Mouse (Mus musculus) forebrain, embryonic 12.5 days (tissue): Measurements from ENCODE around the gene Zfp61. TPM values are rescaled to one million over a fixed set of nuclear protein-coding genes. Genes with fewer than 3 reads are reported as not detected.

Source experiments
- ATAC-seq: fragments of 200-750 bp; cut with Nextera tagmentation; 2 replicates; pipeline ENCODE4 v1.8.0; 2017; ENCODE audit warnings: moderate TSS enrichment; ENCODE audit not compliant: low FRiP score
- H3K27ac ChIP-seq: fragments of 300-500 bp; sonication (generic); 2 replicates; pipeline ENCODE4 v1.5.1; 2016; ENCODE audit warnings: mild to moderate bottlenecking
- H3K27me3 ChIP-seq: fragments of 300-500 bp; sonication (generic); 2 replicates; pipeline ENCODE4 v1.6.1; 2016; ENCODE audit warnings: mild to moderate bottlenecking
- H3K36me3 ChIP-seq: fragments of 300-500 bp; sonication (generic); replicated peaks from 2 replicates; pipeline ENCODE4 v1.6.1; 2016; ENCODE audit warnings: mild to moderate bottlenecking
- H3K4me1 ChIP-seq: fragments of 300-500 bp; sonication (generic); 2 replicates; pipeline ENCODE4 v1.6.1; 2016
- H3K4me2 ChIP-seq: fragments of 300-500 bp; sonication (generic); 2 replicates; pipeline ENCODE4 v1.6.1; 2016; ENCODE audit warnings: mild to moderate bottlenecking, moderate library complexity
- H3K4me3 ChIP-seq: fragments of 300-500 bp; sonication (generic); replicated peaks from 2 replicates; pipeline ENCODE4 v1.5.1; 2016; ENCODE audit warnings: mild to moderate bottlenecking
- H3K9ac ChIP-seq: fragments of 300-500 bp; sonication (generic); 2 replicates; pipeline ENCODE4 v1.6.1; 2016; ENCODE audit warnings: mild to moderate bottlenecking
- H3K9me3 ChIP-seq: fragments of 300-500 bp; sonication (generic); 2 replicates; pipeline ENCODE4 v1.6.1; 2016
- WGBS: fragments of 180-500 bp; shearing (Covaris S2); methylation state at CpG from one replicate; pipeline ENCODE4 v1.1.7; 2016; 5-methylcytosine and 5-hydroxymethylcytosine counted together
- polyA plus RNA-seq: library from polyadenylated mRNA; unstranded; fragments of >200 nt; fragmentation: Nextera tagmentation; extraction: Ambion mirVana; gene quantifications from 2 replicates; pipeline ENCODE4 v1.2.1, GENCODE M21; 2016

Zfp61 gene
- polyA plus RNA-seq, 1 experiment from 2014 or later = 44.5 TPM

DNA sequence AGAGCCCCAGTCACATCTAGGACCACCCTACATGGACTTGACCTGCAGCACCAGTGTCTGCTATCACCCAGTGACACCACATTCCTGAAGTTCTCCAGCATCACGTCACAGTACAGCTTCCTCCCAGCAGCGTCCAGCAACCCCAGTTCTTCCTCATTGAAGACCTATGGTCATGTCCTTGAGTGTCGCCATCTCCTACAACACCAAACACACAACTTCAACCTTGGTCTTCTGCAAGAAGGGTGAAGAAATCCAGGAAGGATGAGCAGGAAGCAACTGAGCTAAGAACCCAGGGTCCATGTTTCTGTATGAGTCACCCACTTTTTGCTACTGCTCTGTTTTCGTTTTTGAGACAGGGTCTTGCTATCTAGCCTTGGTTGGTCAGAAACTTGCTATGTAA is 21.6 kb upstream of the Zfp61 start:
- H3K27ac ChIP-seq = no peak overlapping the region
- H3K36me3 ChIP-seq = no peaks in the 10 kb centered on the region
- ATAC-seq = no peak
- H3K9ac ChIP-seq = no peak overlapping the region
- H3K4me3 ChIP-seq = no peak overlapping the region
- H3K27me3 ChIP-seq = peaks cover 7% of the 10 kb centered on the region
- H3K4me1 ChIP-seq = peaks cover 8% of the 10 kb centered on the region; the same call in 1 of the 2 replicates
- peaks cover 13% of the 10 kb centered on the region for H3K9me3 ChIP-seq
- 73% methylated on average over 4 of the region's 4 CpGs for WGBS
- no peak overlapping the region for H3K4me2 ChIP-seq

DNA sequence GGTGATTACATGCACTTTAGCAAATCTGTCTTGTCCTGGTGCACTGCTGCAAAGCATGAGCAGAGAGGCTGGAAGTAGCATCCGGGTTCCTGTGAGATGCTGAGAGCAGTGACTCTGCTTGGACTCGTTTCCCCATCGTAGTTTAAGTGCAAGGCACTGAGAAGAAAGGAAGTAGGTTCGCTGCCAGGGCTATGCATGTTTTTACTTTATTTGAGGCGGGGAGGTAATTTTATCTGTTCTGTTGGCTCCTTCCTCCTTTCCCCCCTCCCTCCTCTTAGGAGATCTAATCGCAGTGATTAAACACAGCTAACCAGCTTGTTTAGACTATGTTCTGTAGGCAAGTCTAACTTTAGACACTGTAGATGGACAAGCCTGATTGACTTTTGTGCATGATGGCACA is 17.9 kb upstream of the Zfp61 start:
- Histone ChIP-seq H3K4me1 (peaks cover 11% of the 10 kb centered on the region), H3K9me3 (peaks cover 2% of the 10 kb centered on the region; the same call in 1 of the 2 replicates), H3K4me2 (no peak overlapping the region), H3K4me3 (no peak overlapping the region), H3K36me3 (no peaks in the 10 kb centered on the region), H3K9ac (no peak overlapping the region), H3K27ac (no peak overlapping the region), H3K27me3 (peaks cover 7% of the 10 kb centered on the region)
- no peak for ATAC-seq
- 76% methylated on average over 6 of the region's 6 CpGs for WGBS

GRCm38 (mm10) chr7:24316567-24317092 is 15.6 kb upstream of the Zfp61 start, which contains the start of gene Zfp94:
Gene Zfp94, minus strand, starts transcription at chr7:24316666.
- no peaks in the 10 kb centered on the region for H3K9me3 ChIP-seq
- H3K36me3 ChIP-seq = peaks cover 12% of the 10 kb centered on the region; the same call in 1 of the 2 replicates
- WGBS = under 1% methylated on average over 33 of the region's 33 CpGs
- peaks cover 11% of the 10 kb centered on the region for H3K4me1 ChIP-seq
- H3K9ac ChIP-seq = peak within 1 kb of the TSS; percentile 75
- H3K27ac ChIP-seq = peak within 1 kb of the TSS; percentile 79
- peak within 1 kb of the TSS; percentile 53 for H3K4me3 ChIP-seq
- peak within 1 kb of the TSS; percentile 71 for H3K4me2 ChIP-seq
- peaks cover 7% of the 10 kb centered on the region for H3K27me3 ChIP-seq
- ATAC-seq = peak; percentile 94

DNA sequence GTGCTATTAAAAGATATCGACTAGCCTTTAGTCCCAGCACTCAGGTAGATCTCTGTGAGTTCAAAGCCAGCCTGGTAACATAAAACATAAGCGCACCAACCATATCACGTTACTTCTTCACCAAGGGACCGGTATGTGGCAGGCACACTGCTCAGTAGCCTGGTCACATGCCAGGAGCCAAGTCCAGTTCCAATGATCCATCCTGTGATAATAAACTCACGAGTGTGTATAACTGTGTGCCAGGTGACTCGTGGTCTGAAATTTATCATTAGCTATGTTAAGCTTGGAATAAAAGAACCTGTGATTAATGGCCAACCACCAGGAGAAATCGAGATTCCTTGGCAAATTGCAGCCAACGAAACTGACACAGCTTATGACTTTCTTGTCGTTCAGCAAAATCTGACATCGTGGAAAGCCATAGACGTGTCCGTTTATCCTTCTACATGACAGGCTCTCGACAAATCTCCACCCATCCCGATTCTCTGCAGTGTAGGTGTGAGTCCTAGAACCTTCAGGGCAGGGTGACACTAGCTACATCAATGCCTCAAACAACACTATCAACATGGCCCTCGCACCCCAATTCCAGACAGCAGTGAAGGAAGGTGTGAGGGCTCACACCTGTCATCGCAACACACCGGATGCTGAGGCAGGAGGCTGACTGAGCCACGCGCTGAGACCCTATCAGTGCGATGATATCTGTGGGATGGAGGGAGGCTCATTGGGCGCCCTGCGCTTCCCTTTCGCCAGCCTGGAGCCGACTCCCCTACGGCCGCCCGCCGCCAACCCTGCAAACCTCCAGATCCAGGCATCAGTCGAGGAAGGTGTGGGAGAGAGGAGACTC is 14.9 kb upstream of the Zfp61 start:
- no peaks in the 10 kb centered on the region for H3K9me3 ChIP-seq
- H3K27ac ChIP-seq = peak overlapping the region; percentile 57
- peaks cover 11% of the 10 kb centered on the region for H3K4me1 ChIP-seq

GRCm38 (mm10) chr7:24299823-24300481 is 1.1 kb downstream of the Zfp61 start:
- no peaks in the 10 kb centered on the region for H3K27me3 ChIP-seq
- peak overlapping the region; percentile 95 for H3K27ac ChIP-seq
- H3K4me2 ChIP-seq = peak overlapping the region; percentile 91
- H3K4me3 ChIP-seq = peak overlapping the region; percentile 69
- H3K9ac ChIP-seq = peak overlapping the region; percentile 85
- peaks cover 14% of the 10 kb centered on the region for H3K4me1 ChIP-seq
- peak; percentile 39 for ATAC-seq
- peaks cover 44% of the 10 kb centered on the region for H3K36me3 ChIP-seq
- WGBS = under 1% methylated on average over 18 of the region's 18 CpGs
- H3K9me3 ChIP-seq = no peaks in the 10 kb centered on the region

More for the DNA sequence above, 14.9 kb upstream of the Zfp61 start:
- peaks cover 7% of the 10 kb centered on the region for H3K27me3 ChIP-seq
- no peak for ATAC-seq
- H3K4me3 ChIP-seq = peak overlapping the region; percentile 53
- peaks cover 19% of the 10 kb centered on the region for H3K36me3 ChIP-seq
- peak overlapping the region; percentile 75 for H3K9ac ChIP-seq
- peak overlapping the region; percentile 71 for H3K4me2 ChIP-seq
- 32% methylated on average over 29 of the region's 29 CpGs for WGBS

DNA sequence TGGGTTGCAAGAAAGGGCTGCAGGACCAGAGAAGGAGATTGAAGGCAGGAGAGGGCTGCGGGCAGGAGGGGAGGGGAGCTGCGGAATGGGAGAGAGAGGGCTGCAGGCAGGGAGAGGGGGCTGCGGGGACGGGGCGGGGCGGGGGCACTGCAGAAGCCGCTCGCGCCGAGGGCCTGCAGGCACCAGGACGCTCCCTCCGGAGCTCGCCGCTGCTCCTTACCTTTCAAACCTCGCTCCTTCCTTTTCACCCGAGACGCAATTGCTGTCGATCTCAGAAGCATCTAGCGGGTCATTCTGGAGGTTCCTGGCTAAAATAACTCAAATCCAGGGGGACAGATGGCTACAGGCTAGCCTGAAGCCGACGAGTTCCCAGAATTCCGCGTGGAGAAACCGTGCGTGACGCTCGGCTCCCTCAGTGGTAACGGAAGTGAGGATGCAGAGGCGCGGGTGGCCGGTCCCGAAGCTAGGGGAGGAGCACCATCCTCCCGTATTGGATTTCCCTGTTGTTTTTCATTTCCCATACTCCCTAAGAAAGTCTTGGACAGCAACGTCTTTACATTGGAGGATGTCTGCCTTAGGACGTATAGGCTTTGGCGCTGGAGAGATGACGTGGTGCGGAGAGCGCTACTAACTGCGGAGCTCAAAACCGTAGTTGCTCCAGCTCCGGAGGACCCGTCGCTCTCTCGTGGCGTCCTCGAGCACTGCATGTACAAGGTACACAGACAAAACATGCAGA is 1.9 kb downstream of the Zfp61 start:
- H3K36me3 ChIP-seq = peaks cover 52% of the 10 kb centered on the region

GRCm38 (mm10) chr7:24298635-24298972 is 2.4 kb downstream of the Zfp61 start:
- ATAC-seq = no peak; the same call in 1 of the 2 replicates
- H3K9me3 ChIP-seq = no peaks in the 10 kb centered on the region
- peak overlapping the region; percentile 85 for H3K9ac ChIP-seq
- peaks cover 54% of the 10 kb centered on the region for H3K36me3 ChIP-seq
- H3K4me3 ChIP-seq = peak overlapping the region; percentile 69
- peaks cover 14% of the 10 kb centered on the region for H3K4me1 ChIP-seq
- H3K27ac ChIP-seq = peak overlapping the region; percentile 95
- no peaks in the 10 kb centered on the region for H3K27me3 ChIP-seq
- WGBS = 0% methylated on average over 11 of the region's 12 CpGs
- peak overlapping the region; percentile 91 for H3K4me2 ChIP-seq

More for the DNA sequence above, 1.9 kb downstream of the Zfp61 start:
- H3K9me3 ChIP-seq = no peaks in the 10 kb centered on the region
- peak; percentile 84 for ATAC-seq
- peak overlapping the region; percentile 69 for H3K4me3 ChIP-seq
- peaks cover 14% of the 10 kb centered on the region for H3K4me1 ChIP-seq
- H3K4me2 ChIP-seq = peak overlapping the region; percentile 91
- H3K27ac ChIP-seq = peak overlapping the region; percentile 95
- peak overlapping the region; percentile 85 for H3K9ac ChIP-seq
- whole genome bisulfite sequencing = under 1% methylated on average over 44 of the region's 47 CpGs
- H3K27me3 ChIP-seq = no peaks in the 10 kb centered on the region

DNA sequence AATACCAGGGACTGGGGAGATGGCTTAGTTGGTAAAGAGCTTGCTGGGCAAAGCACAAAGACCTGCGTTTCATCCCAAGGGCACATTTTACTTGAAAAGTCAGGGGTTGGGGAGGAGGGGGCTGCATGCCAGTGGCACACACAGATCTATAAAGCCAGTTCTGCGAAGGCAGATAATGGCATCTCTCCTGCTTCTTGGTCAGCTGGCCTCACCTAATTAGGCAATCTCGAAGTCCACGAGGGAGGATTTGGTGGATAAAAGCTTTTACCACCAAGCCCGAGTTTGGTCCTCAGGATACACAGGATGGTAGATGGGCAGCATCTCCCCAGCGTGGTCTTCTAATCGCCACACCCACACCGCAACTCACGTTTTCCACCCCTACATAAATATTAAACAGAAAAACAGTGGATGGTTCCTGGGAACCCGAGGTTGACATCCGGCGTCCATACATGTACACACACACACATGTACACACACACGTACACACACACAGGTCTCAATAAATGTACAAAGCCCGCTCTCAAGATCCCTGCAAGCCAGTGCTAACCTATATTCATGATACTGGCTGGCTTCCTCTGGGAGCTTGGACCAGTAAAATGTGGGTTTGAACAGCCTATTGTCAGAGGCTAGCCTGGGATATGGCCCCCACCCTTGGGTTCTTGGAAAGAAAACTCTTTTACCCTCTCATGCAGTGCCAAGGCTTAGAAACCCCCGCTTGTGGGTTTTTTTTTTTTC is 3.5 kb downstream of the Zfp61 start:
- Histone ChIP-seq H3K9ac (peak overlapping the region; percentile 85; the same call in 1 of the 2 replicates), H3K4me3 (no peak overlapping the region), H3K4me1 (peaks cover 14% of the 10 kb centered on the region), H3K4me2 (peak overlapping the region; percentile 91), H3K36me3 (peaks cover 54% of the 10 kb centered on the region), H3K9me3 (no peaks in the 10 kb centered on the region), H3K27ac (no peak overlapping the region), H3K27me3 (no peaks in the 10 kb centered on the region)
- no peak for ATAC-seq
- WGBS = 93% methylated on average over 15 of the region's 15 CpGs

DNA sequence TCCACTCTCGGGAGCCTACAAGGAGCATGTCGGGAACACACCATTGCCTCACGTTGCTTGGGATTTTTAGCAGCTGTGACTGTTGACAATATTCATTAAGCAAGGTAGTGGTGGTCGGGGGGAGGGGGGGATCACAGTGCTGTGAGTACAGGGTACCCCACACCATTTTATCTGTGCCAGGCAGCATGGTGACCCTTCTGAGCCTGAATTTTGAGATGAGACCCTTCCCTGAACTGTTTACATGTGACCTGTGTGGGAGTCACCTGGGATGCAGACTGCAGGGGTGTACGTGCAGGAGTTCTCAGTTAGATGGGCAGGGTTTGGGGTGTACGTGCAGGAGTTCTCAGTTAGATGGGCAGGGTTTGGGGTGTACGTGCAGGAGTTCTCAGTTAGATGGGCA is 4.6 kb downstream of the Zfp61 start:
- H3K9ac ChIP-seq = no peak overlapping the region
- no peak for ATAC-seq
- H3K27ac ChIP-seq = no peak overlapping the region
- no peak overlapping the region for H3K4me3 ChIP-seq
- no peaks in the 10 kb centered on the region for H3K27me3 ChIP-seq
- no peak overlapping the region for H3K4me2 ChIP-seq
- H3K9me3 ChIP-seq = no peaks in the 10 kb centered on the region
- peaks cover 14% of the 10 kb centered on the region for H3K4me1 ChIP-seq
- WGBS = 97% methylated on average over 7 of the region's 7 CpGs
- peaks cover 56% of the 10 kb centered on the region for H3K36me3 ChIP-seq

- Histone ChIP-seq H3K27ac (no peak overlapping the region), H3K36me3 (peaks cover 66% of the 10 kb centered on the region), H3K27me3 (no peaks in the 10 kb centered on the region), H3K4me3 (no peak overlapping the region), H3K9ac (no peak overlapping the region), H3K4me2 (no peak overlapping the region), H3K4me1 (peaks cover 8% of the 10 kb centered on the region), H3K9me3 (no peaks in the 10 kb centered on the region)
- WGBS = 95% methylated on average over 7 of the region's 7 CpGs
- no peak for ATAC-seq
Measured at GRCm38 (mm10) chr7:24295376-24295775, 5.7 kb downstream of the Zfp61 start.

- no peak for ATAC-seq
- Histone ChIP-seq H3K9ac (no peak overlapping the region), H3K36me3 (peaks cover 72% of the 10 kb centered on the region), H3K4me2 (no peak overlapping the region), H3K9me3 (no peaks in the 10 kb centered on the region), H3K27me3 (no peaks in the 10 kb centered on the region), H3K4me1 (peaks cover 5% of the 10 kb centered on the region), H3K4me3 (no peak overlapping the region), H3K27ac (no peak overlapping the region)
- WGBS = 97% methylated on average over 4 of the region's 4 CpGs
Measured at GRCm38 (mm10) chr7:24294763-24295162, 6.3 kb downstream of the Zfp61 start.
